Mouse (Mus musculus) T-helper 2 cell (primary cell): Measurements from ENCODE around the gene Gulp1.

Experiments used
- in situ Hi-C: fragments of 300-600 bp; cut with MboI, MseI; formaldehyde crosslinking; loops from one replicate; pipeline ENCODE4 v1.15.1; 2025; ENCODE audit warnings: high pct_unique_total_duplicates

Gene Gulp1

GRCm38 (mm10) chr1:44551461-44552370 lies at the start of gene Gulp1:
TSS of gene Gulp1 (plus strand) at chr1:44551511.
- in situ Hi-C loops, result no loop called here

GRCm38 (mm10) chr1:44550261-44550660 lies 1.1 kb upstream of the Gulp1 start:
- in situ Hi-C loops, result no loop called here

GRCm38 (mm10) chr1:44552371-44552841 lies 1.1 kb downstream of the Gulp1 start:
- in situ Hi-C loops, result no loop called here

- in situ Hi-C loops, result no loop called here
These were observed 2.0 kb downstream of the Gulp1 start for GRCm38 (mm10) chr1:44553166-44553898.

- in situ Hi-C loops, result loop anchor here (10.0 kb wide), 1 partner anchor 1477 kb away; no protein-coding TSS in a partner anchor
These were observed 16.1 kb downstream of the Gulp1 start for GRCm38 (mm10) chr1:44567431-44567830.

- in situ Hi-C loops, result loop anchor here (10.0 kb wide), 1 partner anchor 1477 kb away; no protein-coding TSS in a partner anchor
These were observed 17.0 kb downstream of the Gulp1 start for GRCm38 (mm10) chr1:44568296-44568695.

GRCm38 (mm10) chr1:44576001-44576400 lies 24.7 kb downstream of the Gulp1 start:
- in situ Hi-C loops, result no loop called here

GRCm38 (mm10) chr1:44576610-44577009 lies 25.3 kb downstream of the Gulp1 start:
- in situ Hi-C loops, result no loop called here

- in situ Hi-C loops, result no loop called here
These were observed 29.1 kb downstream of the Gulp1 start for GRCm38 (mm10) chr1:44580390-44580789.

- in situ Hi-C loops, result no loop called here
These were observed 33.6 kb downstream of the Gulp1 start for GRCm38 (mm10) chr1:44584886-44585385.

- in situ Hi-C loops, result no loop called here
These were observed 40.4 kb downstream of the Gulp1 start for GRCm38 (mm10) chr1:44591742-44592141.

GRCm38 (mm10) chr1:44593109-44593508 lies 41.8 kb downstream of the Gulp1 start:
- in situ Hi-C loops, result no loop called here

GRCm38 (mm10) chr1:44598312-44598711 lies 47.0 kb downstream of the Gulp1 start:
- in situ Hi-C loops, result no loop called here

- in situ Hi-C loops, result no loop called here
These were observed 62.2 kb downstream of the Gulp1 start for GRCm38 (mm10) chr1:44613294-44614041.

- in situ Hi-C loops, result no loop called here
These were observed 67.4 kb downstream of the Gulp1 start for GRCm38 (mm10) chr1:44618751-44619150.

GRCm38 (mm10) chr1:44634481-44634880 lies 83.2 kb downstream of the Gulp1 start:
- in situ Hi-C loops, result no loop called here

- in situ Hi-C loops, result no loop called here
These were observed 94.5 kb downstream of the Gulp1 start for GRCm38 (mm10) chr1:44645678-44646276.

GRCm38 (mm10) chr1:44678974-44679373 lies 127.7 kb downstream of the Gulp1 start:
- in situ Hi-C loops, result no loop called here

GRCm38 (mm10) chr1:44679415-44679814 lies 128.1 kb downstream of the Gulp1 start:
- in situ Hi-C loops, result no loop called here

- in situ Hi-C loops, result no loop called here
These were observed 131.2 kb downstream of the Gulp1 start for GRCm38 (mm10) chr1:44682556-44682955.

- in situ Hi-C loops, result no loop called here
These were observed 132.4 kb downstream of the Gulp1 start for GRCm38 (mm10) chr1:44683723-44684122.
